Mouse (Mus musculus): Measurements from ENCODE around the gene Rars2. TPM values are rescaled to one million over a fixed set of nuclear protein-coding genes. Genes with fewer than 3 reads are reported as not detected.

Gene Rars2
- polyA plus RNA-seq, 1 experiment = 14.8 TPM

Other genes starting within 250 kb of the Rars2 start
- gene Akirin2, start 64.0 kb upstream of the Rars2 start, polyA plus RNA-seq (2012; rRNA removed) = 17.9 and 20.6 TPM in 2 replicates
- 8.9 and 15.1 TPM in 2 replicates for gene Orc3, start within 50 bp of the Rars2 start, polyA plus RNA-seq (2012; rRNA removed)
- 13.1 and 15.5 TPM in 2 replicates for gene Slc35a1, start 72.5 kb downstream of the Rars2 start, polyA plus RNA-seq (2012; rRNA removed)
- not detected in 2 replicates for gene Cfap206, start 115.2 kb downstream of the Rars2 start, polyA plus RNA-seq (2012; rRNA removed)
- gene Gm136, start 141.3 kb downstream of the Rars2 start, polyA plus RNA-seq (2012; rRNA removed) = not detected in 2 replicates
- 4.9 and 5.6 TPM in 2 replicates for gene Smim8, start 163.5 kb downstream of the Rars2 start, polyA plus RNA-seq (2012; rRNA removed)

All from large intestine, adult 2 months (tissue).